Mouse (Mus musculus): Measurements from ENCODE around the gene Ift20. TPM values are rescaled to one million over a fixed set of nuclear protein-coding genes. Genes with fewer than 3 reads are reported as not detected.
"Not testable (repeated sequence)": the region's sequence is repeated elsewhere in the genome, so short reads cannot be mapped to it uniquely, and the experiment has no call there.

The Ift20 gene
- polyA plus RNA-seq, 1 experiment from 2014 or later = 113 TPM

GRCm38 (mm10) chr11:78574031-78574430 lies 37.9 kb downstream of the Ift20 start:
- WGBS = 90% methylated on average over 4 of the region's 4 CpGs
- not testable (repeated sequence) for ATAC-seq (replicated peaks)

GRCm38 (mm10) chr11:78574536-78574935 lies 38.4 kb downstream of the Ift20 start:
- Histone ChIP-seq H3K9me3 (no peaks in the 10 kb centered on the region), H3K27ac (replicated peaks) (no peak overlapping the region), H3K4me2 (replicated peaks) (no peak overlapping the region), H3K4me3 (no peak overlapping the region), H3K9ac (replicated peaks) (no peak overlapping the region), H3K27me3 (no peaks in the 10 kb centered on the region), H3K36me3 (peaks cover 54% of the 10 kb centered on the region), H3K4me1 (no peaks in the 10 kb centered on the region)
- WGBS = 96% methylated on average over 3 of the region's 3 CpGs
- no peak for ATAC-seq (replicated peaks)

More at GRCm38 (mm10) chr11:78574031-78574430, 37.9 kb downstream of the Ift20 start:
- H3K4me3 ChIP-seq; H3K27ac ChIP-seq (replicated peaks); H3K9ac ChIP-seq (replicated peaks); H3K4me1 ChIP-seq; H3K9me3 ChIP-seq; H3K4me2 ChIP-seq (replicated peaks); H3K27me3 ChIP-seq: not testable (repeated sequence)
- H3K36me3 ChIP-seq = peaks cover 52% of the 10 kb centered on the region

- Histone ChIP-seq H3K27ac (replicated peaks) (no peak overlapping the region), H3K4me2 (replicated peaks) (no peak overlapping the region), H3K4me3 (no peak overlapping the region), H3K4me1 (no peaks in the 10 kb centered on the region), H3K9ac (replicated peaks) (no peak overlapping the region), H3K9me3 (no peaks in the 10 kb centered on the region), H3K36me3 (peaks cover 58% of the 10 kb centered on the region), H3K27me3 (no peaks in the 10 kb centered on the region)
- WGBS = 87% methylated on average over 2 of the region's 2 CpGs
- ATAC-seq (replicated peaks) = no peak
These were observed 38.8 kb downstream of the Ift20 start for GRCm38 (mm10) chr11:78574975-78575374.

GRCm38 (mm10) chr11:78582848-78583247 lies 46.7 kb downstream of the Ift20 start:
- Histone ChIP-seq H3K9ac (replicated peaks) (no peak overlapping the region), H3K36me3 (peaks cover 42% of the 10 kb centered on the region), H3K4me3 (no peak overlapping the region), H3K9me3 (no peaks in the 10 kb centered on the region), H3K4me2 (replicated peaks) (no peak overlapping the region), H3K27ac (replicated peaks) (no peak overlapping the region), H3K27me3 (no peaks in the 10 kb centered on the region), H3K4me1 (no peaks in the 10 kb centered on the region)
- ATAC-seq (replicated peaks) = no peak
- WGBS = 94% methylated on average over 6 of the region's 6 CpGs

- no peak overlapping the region for H3K4me2 ChIP-seq (replicated peaks)
- no peak overlapping the region for H3K4me3 ChIP-seq
- no peak for ATAC-seq (replicated peaks)
- no peaks in the 10 kb centered on the region for H3K9me3 ChIP-seq
- no peaks in the 10 kb centered on the region for H3K4me1 ChIP-seq
- H3K27me3 ChIP-seq = no peaks in the 10 kb centered on the region
- H3K27ac ChIP-seq (replicated peaks) = no peak overlapping the region
- H3K9ac ChIP-seq (replicated peaks) = no peak overlapping the region
- H3K36me3 ChIP-seq = peaks cover 23% of the 10 kb centered on the region
These were observed 49.9 kb downstream of the Ift20 start for GRCm38 (mm10) chr11:78586099-78586498.

- H3K4me2 ChIP-seq (replicated peaks); H3K9ac ChIP-seq (replicated peaks); H3K4me3 ChIP-seq; H3K9me3 ChIP-seq; ATAC-seq (replicated peaks); H3K27me3 ChIP-seq; H3K27ac ChIP-seq (replicated peaks); H3K4me1 ChIP-seq: not testable (repeated sequence)
- peaks cover 23% of the 10 kb centered on the region for H3K36me3 ChIP-seq
- WGBS = 86% methylated on average over 1 of the region's 1 CpGs
These were observed 51.5 kb downstream of the Ift20 start for GRCm38 (mm10) chr11:78587677-78588076.

Other genes starting within 250 kb of the Ift20 start
- gene BC030499, start 245.5 kb upstream of the Ift20 start, polyA plus RNA-seq (2015; fragmentation: Nextera tagmentation; extraction: Ambion mirVana) = 0.17 and 0.27 TPM in 2 replicates
- gene Spag5, start 234.8 kb upstream of the Ift20 start, polyA plus RNA-seq (2015; fragmentation: Nextera tagmentation; extraction: Ambion mirVana) = 23.2 and 26.1 TPM in 2 replicates
- 167 and 176 TPM in 2 replicates for gene Aldoc, start 213.4 kb upstream of the Ift20 start, polyA plus RNA-seq (2015; fragmentation: Nextera tagmentation; extraction: Ambion mirVana)
- gene Pigs, start 207.9 kb upstream of the Ift20 start, polyA plus RNA-seq (2015; fragmentation: Nextera tagmentation; extraction: Ambion mirVana) = 56.7 and 59.8 TPM in 2 replicates
- 78.9 and 82.4 TPM in 2 replicates for gene Unc119, start 192.9 kb upstream of the Ift20 start, polyA plus RNA-seq (2015; fragmentation: Nextera tagmentation; extraction: Ambion mirVana)
- not detected in 2 replicates for gene Foxn1, start 149.8 kb upstream of the Ift20 start, polyA plus RNA-seq (2015; fragmentation: Nextera tagmentation; extraction: Ambion mirVana)
- gene Slc13a2, start 114.1 kb upstream of the Ift20 start, polyA plus RNA-seq (2015; fragmentation: Nextera tagmentation; extraction: Ambion mirVana) = not detected in 2 replicates
- 20.2 and 21.7 TPM in 2 replicates for gene Slc46a1, start 70.7 kb upstream of the Ift20 start, polyA plus RNA-seq (2015; fragmentation: Nextera tagmentation; extraction: Ambion mirVana)
- gene Sarm1, start 38.6 kb upstream of the Ift20 start, polyA plus RNA-seq (2015; fragmentation: Nextera tagmentation; extraction: Ambion mirVana) = 48.3 and 54.8 TPM in 2 replicates
- 69.0 and 76.3 TPM in 2 replicates for gene Vtn, start 37.3 kb upstream of the Ift20 start, polyA plus RNA-seq (2015; fragmentation: Nextera tagmentation; extraction: Ambion mirVana)
- gene Sebox, start 32.9 kb upstream of the Ift20 start, polyA plus RNA-seq (2015; fragmentation: Nextera tagmentation; extraction: Ambion mirVana) = 0.41 TPM in 1 of 2 replicates, not detected in the other
- gene Tmem199, start 24.2 kb upstream of the Ift20 start, polyA plus RNA-seq (2015; fragmentation: Nextera tagmentation; extraction: Ambion mirVana) = 86.1 and 86.7 TPM in 2 replicates
- gene Poldip2, start 24.2 kb upstream of the Ift20 start, polyA plus RNA-seq (2015; fragmentation: Nextera tagmentation; extraction: Ambion mirVana) = 205 and 217 TPM in 2 replicates
- 66.8 and 67.1 TPM in 2 replicates for gene Tnfaip1, start within 50 bp of the Ift20 start, polyA plus RNA-seq (2015; fragmentation: Nextera tagmentation; extraction: Ambion mirVana)
- gene Tmem97, start 14.4 kb downstream of the Ift20 start, polyA plus RNA-seq (2015; fragmentation: Nextera tagmentation; extraction: Ambion mirVana) = 30.4 and 35.2 TPM in 2 replicates
- 31.8 and 31.9 TPM in 2 replicates for gene Nlk, start 161.0 kb downstream of the Ift20 start, polyA plus RNA-seq (2015; fragmentation: Nextera tagmentation; extraction: Ambion mirVana)
- 36.4 and 40.4 TPM in 2 replicates for gene Ccnq, start 215.4 kb downstream of the Ift20 start, polyA plus RNA-seq (2015; fragmentation: Nextera tagmentation; extraction: Ambion mirVana)

All from forebrain, embryonic 15.5 days (tissue).